Mouse (Mus musculus): ENCODE results near the gene Klf13. TPM values are rescaled to one million over a fixed set of nuclear protein-coding genes. Genes with fewer than 3 reads are reported as not detected.

Klf13 gene
- 17.7 and 20.8 TPM in 2 replicates for polyA plus RNA-seq (2016; fragmentation: Nextera tagmentation; extraction: Ambion mirVana)

- peak within 1 kb of the TSS; percentile 96 for H3K27ac ChIP-seq
- peak within 1 kb of the TSS; percentile 75 for H3K4me3 ChIP-seq
- no peaks in the 10 kb centered on the region for H3K27me3 ChIP-seq (replicated peaks)
- H3K9me3 ChIP-seq (replicated peaks) = no peaks in the 10 kb centered on the region
- peak within 1 kb of the TSS; percentile 92 for H3K9ac ChIP-seq
- peaks cover 67% of the 10 kb centered on the region for H3K4me1 ChIP-seq
- H3K4me2 ChIP-seq = peak within 1 kb of the TSS; percentile 100
- WGBS (ENCODE audit: insufficient replicate concordance) = under 1% methylated on average over 46 of the region's 50 CpGs
- no peaks in the 10 kb centered on the region for H3K36me3 ChIP-seq
- ATAC-seq = peak; percentile 85
Observed at GRCm38 (mm10) chr7:63938914-63939396, at the start of gene Klf13. Gene Klf13 (minus strand): TSS chr7:63938915.

GRCm38 (mm10) chr7:63988391-63988790 lies 49.7 kb upstream of the Klf13 start:
- Histone ChIP-seq H3K27ac (peak overlapping the region; percentile 53), H3K9ac (peak overlapping the region; percentile 18; the same call in 1 of the 2 replicates), H3K36me3 (no peaks in the 10 kb centered on the region), H3K4me1 (peaks cover 92% of the 10 kb centered on the region), H3K27me3 (replicated peaks) (no peaks in the 10 kb centered on the region), H3K4me3 (no peak overlapping the region), H3K4me2 (no peak overlapping the region), H3K9me3 (replicated peaks) (no peaks in the 10 kb centered on the region)
- 54% methylated on average over 2 of the region's 2 CpGs for WGBS (ENCODE audit: insufficient replicate concordance)
- ATAC-seq = no peak

GRCm38 (mm10) chr7:63986407-63987182 lies 47.9 kb upstream of the Klf13 start:
- Histone ChIP-seq H3K9ac (no peak overlapping the region; the same call in 1 of the 2 replicates), H3K27me3 (replicated peaks) (no peaks in the 10 kb centered on the region), H3K36me3 (no peaks in the 10 kb centered on the region), H3K4me1 (peaks cover 84% of the 10 kb centered on the region), H3K27ac (peak overlapping the region; percentile 38; the same call in 1 of the 2 replicates), H3K4me2 (no peak overlapping the region), H3K9me3 (replicated peaks) (no peaks in the 10 kb centered on the region), H3K4me3 (no peak overlapping the region)
- WGBS (ENCODE audit: insufficient replicate concordance) = 70% methylated on average over 12 of the region's 12 CpGs
- ATAC-seq = peak; percentile 35; the same call in 1 of the 2 replicates

- 63% methylated on average over 9 of the region's 9 CpGs for WGBS (ENCODE audit: insufficient replicate concordance)
- H3K27ac ChIP-seq = peak overlapping the region; percentile 38; the same call in 1 of the 2 replicates
Observed at GRCm38 (mm10) chr7:63985696-63986406, 47.1 kb upstream of the Klf13 start.

GRCm38 (mm10) chr7:63985266-63985665 lies 46.6 kb upstream of the Klf13 start:
- H3K4me1 ChIP-seq = peaks cover 73% of the 10 kb centered on the region
- H3K27me3 ChIP-seq (replicated peaks) = no peaks in the 10 kb centered on the region
- H3K4me2 ChIP-seq = no peak overlapping the region
- no peaks in the 10 kb centered on the region for H3K9me3 ChIP-seq (replicated peaks)
- H3K9ac ChIP-seq = no peak overlapping the region
- no peaks in the 10 kb centered on the region for H3K36me3 ChIP-seq
- ATAC-seq = no peak
- H3K4me3 ChIP-seq = no peak overlapping the region
- no peak overlapping the region for H3K27ac ChIP-seq
- 83% methylated on average over 7 of the region's 7 CpGs for WGBS (ENCODE audit: insufficient replicate concordance)

More at GRCm38 (mm10) chr7:63985696-63986406, 47.1 kb upstream of the Klf13 start:
- Histone ChIP-seq H3K4me1 (peaks cover 77% of the 10 kb centered on the region), H3K4me3 (no peak overlapping the region), H3K9ac (no peak overlapping the region), H3K36me3 (no peaks in the 10 kb centered on the region), H3K4me2 (no peak overlapping the region), H3K9me3 (replicated peaks) (no peaks in the 10 kb centered on the region), H3K27me3 (replicated peaks) (no peaks in the 10 kb centered on the region)
- ATAC-seq = no peak

- WGBS (ENCODE audit: insufficient replicate concordance) = 23% methylated on average over 2 of the region's 2 CpGs
- Histone ChIP-seq H3K4me1 (peaks cover 65% of the 10 kb centered on the region), H3K4me2 (no peak overlapping the region), H3K27me3 (replicated peaks) (no peaks in the 10 kb centered on the region), H3K9me3 (replicated peaks) (no peaks in the 10 kb centered on the region), H3K27ac (no peak overlapping the region), H3K4me3 (no peak overlapping the region), H3K9ac (no peak overlapping the region), H3K36me3 (no peaks in the 10 kb centered on the region)
- no peak for ATAC-seq
Observed at GRCm38 (mm10) chr7:63984329-63984728, 45.6 kb upstream of the Klf13 start.

- no peak for ATAC-seq
- no peaks in the 10 kb centered on the region for H3K27me3 ChIP-seq (replicated peaks)
- H3K4me1 ChIP-seq = peaks cover 33% of the 10 kb centered on the region
- no peaks in the 10 kb centered on the region for H3K36me3 ChIP-seq
- whole genome bisulfite sequencing (ENCODE audit: insufficient replicate concordance) = 85% methylated on average over 4 of the region's 4 CpGs
- H3K9ac ChIP-seq = no peak overlapping the region
- no peak overlapping the region for H3K4me2 ChIP-seq
- no peak overlapping the region for H3K27ac ChIP-seq
- H3K4me3 ChIP-seq = no peak overlapping the region
- H3K9me3 ChIP-seq (replicated peaks) = no peaks in the 10 kb centered on the region
Observed at GRCm38 (mm10) chr7:63977631-63978030, 38.9 kb upstream of the Klf13 start.

- no peak overlapping the region for H3K4me3 ChIP-seq
- peaks cover 27% of the 10 kb centered on the region for H3K4me1 ChIP-seq
- ATAC-seq = no peak
- H3K27me3 ChIP-seq (replicated peaks) = 0 out of 2 replicates have a peak, but pooled peaks cover 3% of the 10 kb centered on the region
- no peaks in the 10 kb centered on the region for H3K9me3 ChIP-seq (replicated peaks)
- H3K4me2 ChIP-seq = no peak overlapping the region
- H3K9ac ChIP-seq = no peak overlapping the region
- 80% methylated on average over 4 of the region's 4 CpGs for WGBS (ENCODE audit: insufficient replicate concordance)
- H3K36me3 ChIP-seq = no peaks in the 10 kb centered on the region
- no peak overlapping the region for H3K27ac ChIP-seq
Observed at GRCm38 (mm10) chr7:63970986-63971385, 32.3 kb upstream of the Klf13 start.

- no peaks in the 10 kb centered on the region for H3K9me3 ChIP-seq (replicated peaks)
- no peak for ATAC-seq
- 73% methylated on average over 3 of the region's 3 CpGs for WGBS (ENCODE audit: insufficient replicate concordance)
Observed at GRCm38 (mm10) chr7:63969941-63970340, 31.2 kb upstream of the Klf13 start.

GRCm38 (mm10) chr7:63965635-63966418 lies 27.1 kb upstream of the Klf13 start:
- 49% methylated on average over 5 of the region's 5 CpGs for WGBS (ENCODE audit: insufficient replicate concordance)
- Histone ChIP-seq H3K4me1 (peaks cover 29% of the 10 kb centered on the region), H3K4me3 (no peak overlapping the region), H3K36me3 (no peaks in the 10 kb centered on the region), H3K27ac (0 out of 2 replicates have a peak overlapping the region, but pooled peaks have one; percentile 23), H3K9ac (no peak overlapping the region), H3K4me2 (no peak overlapping the region), H3K9me3 (replicated peaks) (no peaks in the 10 kb centered on the region), H3K27me3 (replicated peaks) (0 out of 2 replicates have a peak, but pooled peaks cover 3% of the 10 kb centered on the region)
- ATAC-seq = no peak

More at GRCm38 (mm10) chr7:63969941-63970340, 31.2 kb upstream of the Klf13 start:
- H3K36me3 ChIP-seq = no peaks in the 10 kb centered on the region
- H3K27ac ChIP-seq = no peak overlapping the region
- H3K9ac ChIP-seq = no peak overlapping the region
- H3K4me2 ChIP-seq = no peak overlapping the region
- peaks cover 38% of the 10 kb centered on the region for H3K4me1 ChIP-seq
- H3K4me3 ChIP-seq = no peak overlapping the region
- 0 out of 2 replicates have a peak, but pooled peaks cover 3% of the 10 kb centered on the region for H3K27me3 ChIP-seq (replicated peaks)

GRCm38 (mm10) chr7:63965135-63965534 lies 26.4 kb upstream of the Klf13 start:
- 65% methylated on average over 2 of the region's 2 CpGs for WGBS (ENCODE audit: insufficient replicate concordance)
- Histone ChIP-seq H3K9ac (no peak overlapping the region), H3K4me3 (no peak overlapping the region), H3K27me3 (replicated peaks) (0 out of 2 replicates have a peak, but pooled peaks cover 3% of the 10 kb centered on the region), H3K4me2 (no peak overlapping the region), H3K4me1 (peaks cover 29% of the 10 kb centered on the region), H3K36me3 (no peaks in the 10 kb centered on the region), H3K9me3 (replicated peaks) (no peaks in the 10 kb centered on the region), H3K27ac (0 out of 2 replicates have a peak overlapping the region, but pooled peaks have one; percentile 23)
- peak; percentile 36; the same call in 1 of the 2 replicates for ATAC-seq

Measured in liver, embryonic 12.5 days (tissue).